Mouse (Mus musculus) lung, adult 2 months (tissue): ENCODE measurements around the gene Gm4553.
A peak's percentile ranks its signal among the peaks of the same experiment; 100 is the strongest.

Source experiments
- CTCF ChIP-seq: fragments of 200-500 bp; IDR thresholded peaks from 2 replicates; pipeline ENCODE4 v1.5.1; 2011; ENCODE audit warnings: mild to moderate bottlenecking, low read length, control low read depth; ENCODE audit not compliant: insufficient read depth
- POLR2A ChIP-seq: fragments of 200-500 bp; IDR thresholded peaks from 2 replicates; pipeline ENCODE4 v1.6.1; 2011; ENCODE audit warnings: low read depth, mild to moderate bottlenecking, control low read depth, low read length, borderline replicate concordance; ENCODE audit errors: extremely low read depth

- TF ChIP-seq POLR2A (no peak), CTCF (peak; percentile 40)
Observed at GRCm38 (mm10) chr7:142119632-142120031, 45.9 kb downstream of the Gm4553 start.
